In the genomic region with DNA sequence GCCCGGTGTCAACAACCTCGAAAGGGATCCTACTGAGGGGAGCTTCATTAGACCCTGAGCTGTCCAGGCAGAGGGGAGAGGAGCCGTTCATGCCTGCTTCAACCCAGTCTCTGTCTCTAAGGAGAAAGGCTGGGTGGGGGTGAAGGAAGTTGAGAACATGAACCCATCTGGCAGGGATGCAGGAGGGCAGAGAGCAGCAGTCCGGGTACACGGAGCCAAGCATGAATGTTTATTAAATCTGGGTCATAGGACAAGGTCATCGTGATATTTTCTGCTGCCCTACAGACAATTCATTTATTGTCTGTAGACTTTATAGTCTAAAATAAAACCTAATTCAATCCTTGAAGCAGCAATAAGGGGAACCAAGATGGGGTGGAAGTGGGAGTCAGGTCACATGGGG, we compare ENCODE assay signal across 18 mouse cellular contexts.
DNase-seq lines count a peak whose midpoint lies in the region; ATAC-seq and TF ChIP-seq lines count a peak whose summit lies in the region.
"Had no signal": no experiment of that assay in that cellular context is flagged by ENCODE, and none has a peak within 500 bp of the region (broad histone marks: within the 10 kb centered on the region; RNA-seq: fewer than 3 reads in every experiment).

No protein-coding gene starts in this region.

- no peak for TF ChIP-seq POLR2A in liver, adult 2 months (IDR thresholded peaks at IDR 0.05; ENCODE audit: extremely low read depth, insufficient read depth, low read length)

- no peak overlapping the region for H3K4me3 ChIP-seq in liver, adult 2 months (ENCODE audit: insufficient read depth, low read depth, low read length)
- H3K4me3 ChIP-seq in liver, embryonic 12.5 days: no peak overlapping the region
- H3K4me3 ChIP-seq: forebrain, embryonic 10.5 days; forebrain, embryonic 13.5 days; hindbrain, embryonic 12.5 days; hindbrain, embryonic 15.5 days had no signal

- no peak overlapping the region for H3K27ac ChIP-seq in liver, adult 2 months (replicated peaks; ENCODE audit: insufficient read depth, low read depth, low read length)
- no peak overlapping the region for H3K27ac ChIP-seq in liver, embryonic 12.5 days
- H3K27ac ChIP-seq: forebrain, embryonic 10.5 days; forebrain, embryonic 13.5 days; hindbrain, embryonic 12.5 days; hindbrain, embryonic 15.5 days had no signal

- H3K79me2 ChIP-seq in liver, adult 2 months (ENCODE audit: control insufficient read depth, insufficient read depth, low read length): no peaks in the 10 kb centered on the region

- peaks cover 12% of the 10 kb centered on the region for H3K4me1 ChIP-seq in liver, adult 2 months (ENCODE audit: control insufficient read depth, insufficient read depth, low read length)
- H3K4me1 ChIP-seq in liver, embryonic 12.5 days: no peaks in the 10 kb centered on the region

- TF ChIP-seq CTCF in liver, adult 2 months (IDR thresholded peaks at IDR 0.05; ENCODE audit: low read depth, low read length): no peak

- H3K9ac ChIP-seq in liver, adult 2 months (ENCODE audit: low read depth, low read length): no peak overlapping the region
- H3K9ac ChIP-seq in liver, embryonic 12.5 days: no peak overlapping the region
- H3K9ac ChIP-seq: forebrain, embryonic 13.5 days; hindbrain, embryonic 12.5 days; hindbrain, embryonic 15.5 days had no signal

- no peaks in the 10 kb centered on the region for H3K27me3 ChIP-seq in liver, adult 2 months (ENCODE audit: control insufficient read depth, insufficient read depth, low read length)
- H3K27me3 ChIP-seq in liver, embryonic 12.5 days (replicated peaks): peaks cover 26% of the 10 kb centered on the region

- ATAC-seq in liver, embryonic 12.5 days: no peak
- ATAC-seq: forebrain, embryonic 13.5 days; forebrain, embryonic 16.5 days had no signal

- no peaks in the 10 kb centered on the region for H3K36me3 ChIP-seq in liver, adult 2 months (ENCODE audit: control insufficient read depth, insufficient read depth, low read length)
- no peaks in the 10 kb centered on the region for H3K36me3 ChIP-seq in liver, embryonic 12.5 days
- H3K36me3 ChIP-seq: forebrain, embryonic 10.5 days; hindbrain, embryonic 12.5 days; hindbrain, embryonic 15.5 days had no signal

- no peak overlapping the region for H3K4me2 ChIP-seq in liver, embryonic 12.5 days
- H3K4me2 ChIP-seq: forebrain, embryonic 13.5 days; heart, embryonic 11.5 days; hindbrain, embryonic 12.5 days; hindbrain, embryonic 15.5 days had no signal

- peak; percentile 18 for DNase-seq in adrenal gland, adult 2 months
- DNase-seq in adrenal gland, adult 18-20 months (ENCODE audit: low spot score in 2 of 2): no peak
- DNase-seq in kidney, adult 9 months: peak; percentile 48
- no peak for DNase-seq in kidney, adult 18-20 months
- DNase-seq in liver, adult 2 months (ENCODE audit: extremely low read depth, low read depth, low spot score): peak; percentile 78
- DNase-seq: adrenal gland, postnatal 10 days; cerebellum, adult 18-20 months; cerebellum, adult 9-10 months; cerebellum, postnatal 14 days; gastrocnemius, postnatal 10 days; gastrocnemius, postnatal 36 days had no signal

- no peaks in the 10 kb centered on the region for H3K9me3 ChIP-seq in liver, embryonic 12.5 days (replicated peaks)
- H3K9me3 ChIP-seq: hindbrain, embryonic 12.5 days; hindbrain, embryonic 15.5 days had no signal

- WGBS in liver, adult 2 months: 32% methylated on average over 6 of the region's 6 CpGs
- WGBS in liver, embryonic 12.5 days (ENCODE audit: insufficient replicate concordance): 62% methylated on average over 6 of the region's 6 CpGs

Comparison
In these comparisons a context has a peak if more than half of its experiments do, and no peak if none do; other contexts are left out.
1. DNase-seq: peak in adrenal gland, adult 2 months (single experiment), kidney, adult 9 months (single experiment) and liver, adult 2 months (single experiment); none in adrenal gland, adult 18-20 months (0 of 2) and kidney, adult 18-20 months (single experiment).